Mouse (Mus musculus): ENCODE data around the gene Rab34. TPM values are rescaled to one million over a fixed set of nuclear protein-coding genes. Genes with fewer than 3 reads are reported as not detected.

Rab34 gene
- polyA plus RNA-seq, 1 experiment from 2014 or later, result 53.3 TPM

DNA sequence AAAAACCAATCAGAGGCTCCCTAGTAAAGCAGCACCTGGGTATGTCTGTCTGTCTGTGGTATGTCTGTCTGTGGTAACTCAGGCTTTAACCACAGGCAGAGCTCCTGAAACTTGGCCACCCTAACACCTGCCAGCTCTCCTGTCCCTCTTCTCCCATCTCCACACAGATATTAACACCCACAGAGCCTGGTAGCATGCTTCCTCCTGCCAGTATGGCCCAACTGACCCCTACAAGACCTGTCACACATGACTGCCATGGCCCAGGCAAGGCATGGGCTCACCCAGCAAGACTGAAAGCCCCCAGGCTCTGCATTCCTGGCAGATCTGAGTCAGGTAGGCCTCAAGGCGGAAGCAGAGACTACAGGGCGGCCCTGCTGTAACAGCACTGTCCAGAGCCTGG, 25.2 kb upstream of the Rab34 start:
- Histone ChIP-seq H3K27ac (replicated peaks; ENCODE audit: low read depth, low read length) (peak overlapping the region; percentile 97), H3K36me3 (ENCODE audit: control insufficient read depth, insufficient read depth, low read length) (peaks cover 43% of the 10 kb centered on the region), H3K4me2 (ENCODE audit: low read length) (peak overlapping the region; percentile 86), H3K4me1 (ENCODE audit: control insufficient read depth, insufficient read depth, low read length) (peaks cover 26% of the 10 kb centered on the region), H3K27me3 (ENCODE audit: control insufficient read depth, insufficient read depth, low read length) (no peaks in the 10 kb centered on the region), H3K4me3 (replicated peaks; ENCODE audit: low read depth, low read length) (peak overlapping the region; percentile 100), H3K9ac (replicated peaks; ENCODE audit: low read length) (peak overlapping the region; percentile 100), H3K9me3 (ENCODE audit: control insufficient read depth, low read length) (no peaks in the 10 kb centered on the region)
- 93% methylated on average over 2 of the region's 2 CpGs for WGBS
- ATAC-seq (ENCODE audit: low FRiP score, low TSS enrichment), result no peak
- DNase-seq, result no peak

GRCm38 (mm10) chr11:78163681-78164603, 24.3 kb upstream of the Rab34 start:
- peak overlapping the region; percentile 86 for H3K4me2 ChIP-seq (ENCODE audit: low read length)
- ATAC-seq (ENCODE audit: low FRiP score, low TSS enrichment) (peak; percentile 64), DNase-seq (peak; percentile 87)
- peak overlapping the region; percentile 100 for H3K4me3 ChIP-seq (replicated peaks; ENCODE audit: low read depth, low read length)
- no peaks in the 10 kb centered on the region for H3K27me3 ChIP-seq (ENCODE audit: control insufficient read depth, insufficient read depth, low read length)
- peak overlapping the region; percentile 97 for H3K27ac ChIP-seq (replicated peaks; ENCODE audit: low read depth, low read length)
- H3K4me1 ChIP-seq (ENCODE audit: control insufficient read depth, insufficient read depth, low read length), result peaks cover 26% of the 10 kb centered on the region
- H3K9ac ChIP-seq (replicated peaks; ENCODE audit: low read length), result peak overlapping the region; percentile 100
- H3K9me3 ChIP-seq (ENCODE audit: control insufficient read depth, low read length), result no peaks in the 10 kb centered on the region
- 0% methylated on average over 22 of the region's 22 CpGs for WGBS
- H3K36me3 ChIP-seq (ENCODE audit: control insufficient read depth, insufficient read depth, low read length), result peaks cover 34% of the 10 kb centered on the region

- Histone ChIP-seq H3K27ac (replicated peaks; ENCODE audit: low read depth, low read length) (peak overlapping the region; percentile 97), H3K4me2 (ENCODE audit: low read length) (peak overlapping the region; percentile 86), H3K27me3 (ENCODE audit: control insufficient read depth, insufficient read depth, low read length) (no peaks in the 10 kb centered on the region), H3K9me3 (ENCODE audit: control insufficient read depth, low read length) (no peaks in the 10 kb centered on the region), H3K36me3 (ENCODE audit: control insufficient read depth, insufficient read depth, low read length) (peaks cover 28% of the 10 kb centered on the region), H3K4me3 (replicated peaks; ENCODE audit: low read depth, low read length) (peak overlapping the region; percentile 100), H3K9ac (replicated peaks; ENCODE audit: low read length) (peak overlapping the region; percentile 100), H3K4me1 (ENCODE audit: control insufficient read depth, insufficient read depth, low read length) (peaks cover 26% of the 10 kb centered on the region)
- ATAC-seq (ENCODE audit: low FRiP score, low TSS enrichment) (peak; percentile 4; the same call in 1 of the 2 replicates), DNase-seq (peak; percentile 55)
- under 1% methylated on average over 14 of the region's 14 CpGs for WGBS
Measured at GRCm38 (mm10) chr11:78164604-78164923, 23.7 kb upstream of the Rab34 start.

DNA sequence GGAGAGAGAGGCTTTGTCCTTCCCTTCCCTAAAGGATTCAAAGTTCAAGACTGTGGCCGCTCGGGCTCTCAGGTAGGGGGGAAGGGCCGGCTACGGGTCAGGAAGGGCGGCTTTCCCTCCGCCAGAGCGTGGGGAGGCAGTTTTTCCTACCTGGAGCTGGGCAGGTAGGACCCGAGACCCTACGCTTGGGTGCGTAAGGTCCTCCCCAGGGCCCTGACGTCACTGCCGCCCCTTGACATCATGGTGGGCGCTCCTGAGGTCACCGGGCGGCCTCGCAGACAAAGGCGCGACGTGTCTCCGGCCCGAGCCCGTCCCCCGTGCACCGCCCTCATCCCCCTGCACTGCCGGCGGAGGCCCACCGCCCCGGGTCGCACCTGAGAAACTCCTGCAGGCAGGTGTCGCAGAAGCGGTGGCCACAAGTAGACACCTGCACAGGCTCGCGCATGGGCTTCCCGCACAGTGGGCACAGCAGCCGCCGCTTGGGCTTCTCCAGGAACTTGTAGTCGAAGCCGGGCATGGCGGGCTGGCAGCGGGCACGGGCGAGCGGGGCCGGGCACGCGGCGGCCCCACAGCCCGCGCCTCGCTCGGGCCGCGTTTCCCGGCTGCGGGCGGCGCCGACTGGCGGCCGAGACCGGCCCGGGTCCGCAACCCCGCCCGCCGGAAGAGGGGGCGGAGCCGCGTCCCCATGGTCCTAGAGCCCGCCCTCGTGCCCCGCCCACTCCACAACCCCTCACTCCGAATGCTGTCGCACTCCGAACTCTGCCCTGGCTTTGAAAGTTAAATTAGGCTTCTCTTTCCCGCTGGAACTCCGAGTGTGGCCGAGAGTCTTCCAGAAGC, 23.1 kb upstream of the Rab34 start, which contains the start of gene Traf4:
Gene Traf4, minus strand, starts transcription at position 666 of the 837 bp plus-strand sequence.
- H3K4me3 ChIP-seq (replicated peaks; ENCODE audit: low read depth, low read length), result peak within 1 kb of the TSS; percentile 100
- under 1% methylated on average over 77 of the region's 78 CpGs for WGBS
- peak within 1 kb of the TSS; percentile 100 for H3K9ac ChIP-seq (replicated peaks; ENCODE audit: low read length)
- peak within 1 kb of the TSS; percentile 86 for H3K4me2 ChIP-seq (ENCODE audit: low read length)
- ATAC-seq (ENCODE audit: low FRiP score, low TSS enrichment) (peak; percentile 85), DNase-seq (peak; percentile 96)
- no peaks in the 10 kb centered on the region for H3K9me3 ChIP-seq (ENCODE audit: control insufficient read depth, low read length)
- H3K27me3 ChIP-seq (ENCODE audit: control insufficient read depth, insufficient read depth, low read length), result no peaks in the 10 kb centered on the region
- peaks cover 26% of the 10 kb centered on the region for H3K4me1 ChIP-seq (ENCODE audit: control insufficient read depth, insufficient read depth, low read length)
- peak within 1 kb of the TSS; percentile 97 for H3K27ac ChIP-seq (replicated peaks; ENCODE audit: low read depth, low read length)
- H3K36me3 ChIP-seq (ENCODE audit: control insufficient read depth, insufficient read depth, low read length), result peaks cover 22% of the 10 kb centered on the region

DNA sequence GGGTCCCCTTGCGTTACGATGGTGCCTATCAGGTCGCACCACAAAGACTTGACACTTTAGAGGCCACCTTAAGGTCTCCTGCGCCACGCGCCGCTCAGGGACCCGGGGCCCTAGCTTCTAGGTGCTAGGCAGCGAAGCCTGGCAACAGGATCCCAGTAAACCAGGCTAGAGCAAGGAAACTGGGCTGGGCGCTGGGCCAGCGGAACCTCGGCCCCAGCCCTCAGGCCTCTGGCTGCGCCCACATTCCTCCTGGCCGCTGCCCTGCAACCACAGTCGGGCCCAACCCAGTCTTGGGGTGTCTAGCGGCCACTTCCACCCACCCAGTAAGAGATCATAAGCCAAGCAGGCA, 22.5 kb upstream of the Rab34 start:
- whole genome bisulfite sequencing, result 3% methylated on average over 16 of the region's 16 CpGs
- H3K27ac ChIP-seq (replicated peaks; ENCODE audit: low read depth, low read length), result peak overlapping the region; percentile 97
- peak overlapping the region; percentile 100; the same call in 1 of the 2 replicates for H3K9ac ChIP-seq (replicated peaks; ENCODE audit: low read length)
- no peaks in the 10 kb centered on the region for H3K27me3 ChIP-seq (ENCODE audit: control insufficient read depth, insufficient read depth, low read length)
- H3K4me3 ChIP-seq (replicated peaks; ENCODE audit: low read depth, low read length), result peak overlapping the region; percentile 100
- ATAC-seq (ENCODE audit: low FRiP score, low TSS enrichment) (0 out of 2 replicates have a peak, but pooled peaks have one; percentile 1), DNase-seq (no peak)
- H3K36me3 ChIP-seq (ENCODE audit: control insufficient read depth, insufficient read depth, low read length), result peaks cover 16% of the 10 kb centered on the region
- peaks cover 26% of the 10 kb centered on the region for H3K4me1 ChIP-seq (ENCODE audit: control insufficient read depth, insufficient read depth, low read length)
- H3K9me3 ChIP-seq (ENCODE audit: control insufficient read depth, low read length), result no peaks in the 10 kb centered on the region
- H3K4me2 ChIP-seq (ENCODE audit: low read length), result peak overlapping the region; percentile 86

- peaks cover 12% of the 10 kb centered on the region for H3K36me3 ChIP-seq (ENCODE audit: control insufficient read depth, insufficient read depth, low read length)
- 56% methylated on average over 4 of the region's 4 CpGs for WGBS
- no peak for ATAC-seq (ENCODE audit: low FRiP score, low TSS enrichment)
- no peaks in the 10 kb centered on the region for H3K9me3 ChIP-seq (ENCODE audit: control insufficient read depth, low read length)
- H3K27me3 ChIP-seq (ENCODE audit: control insufficient read depth, insufficient read depth, low read length), result no peaks in the 10 kb centered on the region
- peaks cover 26% of the 10 kb centered on the region for H3K4me1 ChIP-seq (ENCODE audit: control insufficient read depth, insufficient read depth, low read length)
- H3K4me3 ChIP-seq (replicated peaks; ENCODE audit: low read depth, low read length), result peak overlapping the region; percentile 100
- H3K9ac ChIP-seq (replicated peaks; ENCODE audit: low read length), result peak overlapping the region; percentile 100; the same call in 1 of the 2 replicates
- H3K27ac ChIP-seq (replicated peaks; ENCODE audit: low read depth, low read length), result no peak overlapping the region; the same call in 1 of the 2 replicates
- DNase-seq, result no peak
- H3K4me2 ChIP-seq (ENCODE audit: low read length), result peak overlapping the region; percentile 86
Measured at GRCm38 (mm10) chr11:78166161-78166560, 22.1 kb upstream of the Rab34 start.

DNA sequence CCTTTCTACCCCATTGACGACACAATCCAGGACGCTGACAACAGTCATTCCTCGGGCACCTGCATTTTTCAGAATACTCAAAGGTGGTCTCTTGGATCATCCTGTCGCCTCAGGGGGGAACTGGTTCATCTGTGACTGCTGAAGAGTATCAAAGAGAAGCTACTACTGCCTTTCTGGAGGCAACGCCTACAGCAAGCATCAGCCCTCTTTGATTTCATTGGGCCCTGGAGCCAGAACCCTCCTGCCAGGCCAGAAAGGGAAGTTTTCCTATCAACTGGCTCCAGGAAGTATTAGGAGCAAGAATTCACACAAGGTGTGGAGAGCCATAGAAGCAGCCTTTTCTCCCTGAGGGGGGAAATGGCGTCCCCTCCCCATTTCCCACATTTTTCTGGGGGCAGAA, 21.6 kb upstream of the Rab34 start:
- DNase-seq (no peak), ATAC-seq (ENCODE audit: low FRiP score, low TSS enrichment) (no peak)
- Histone ChIP-seq H3K4me2 (ENCODE audit: low read length) (no peak overlapping the region), H3K9me3 (ENCODE audit: control insufficient read depth, low read length) (no peaks in the 10 kb centered on the region), H3K27ac (replicated peaks; ENCODE audit: low read depth, low read length) (no peak overlapping the region), H3K27me3 (ENCODE audit: control insufficient read depth, insufficient read depth, low read length) (no peaks in the 10 kb centered on the region), H3K4me3 (replicated peaks; ENCODE audit: low read depth, low read length) (no peak overlapping the region), H3K36me3 (ENCODE audit: control insufficient read depth, insufficient read depth, low read length) (peaks cover 7% of the 10 kb centered on the region), H3K4me1 (ENCODE audit: control insufficient read depth, insufficient read depth, low read length) (peaks cover 26% of the 10 kb centered on the region), H3K9ac (replicated peaks; ENCODE audit: low read length) (no peak overlapping the region)
- 70% methylated on average over 6 of the region's 6 CpGs for WGBS

DNA sequence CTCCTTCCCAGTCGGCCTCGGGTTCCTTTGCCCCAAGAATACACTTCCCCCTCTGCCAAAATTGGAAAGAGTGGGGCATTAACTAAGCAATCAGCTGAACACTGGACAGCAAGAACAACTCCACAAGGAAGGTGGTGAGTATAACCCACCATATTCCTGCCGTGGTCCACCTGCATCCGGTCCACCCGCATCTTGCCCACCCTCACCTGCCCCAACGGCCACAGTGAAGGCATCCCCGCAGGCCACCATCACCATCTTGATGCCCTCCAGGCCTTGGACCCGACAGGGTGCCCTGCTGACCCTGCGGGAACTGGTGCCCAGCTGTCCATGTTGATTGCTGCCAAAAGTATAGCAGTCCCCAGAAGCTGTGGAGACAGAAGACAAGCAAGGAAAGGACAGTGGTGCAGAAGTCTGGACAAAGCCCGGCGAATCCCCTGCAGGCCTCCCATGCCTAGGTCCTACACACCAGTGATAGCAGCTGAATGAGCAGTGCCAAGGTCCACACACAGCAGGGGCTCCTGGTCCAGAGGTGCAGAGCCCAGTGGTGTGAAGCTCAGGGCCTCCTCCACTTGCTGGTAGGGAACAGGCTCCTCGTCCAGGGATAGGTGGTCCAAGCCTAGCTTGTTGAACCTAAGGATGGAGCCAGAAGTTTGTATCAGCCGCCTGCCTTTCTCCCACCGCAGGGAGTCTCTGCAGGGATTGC, 20.8 kb upstream of the Rab34 start:
- H3K9ac ChIP-seq (replicated peaks; ENCODE audit: low read length), result no peak overlapping the region
- H3K4me2 ChIP-seq (ENCODE audit: low read length), result no peak overlapping the region
- H3K27me3 ChIP-seq (ENCODE audit: control insufficient read depth, insufficient read depth, low read length), result no peaks in the 10 kb centered on the region
- no peak overlapping the region for H3K27ac ChIP-seq (replicated peaks; ENCODE audit: low read depth, low read length)
- WGBS, result 89% methylated on average over 14 of the region's 14 CpGs
- no peak overlapping the region for H3K4me3 ChIP-seq (replicated peaks; ENCODE audit: low read depth, low read length)
- peaks cover 20% of the 10 kb centered on the region for H3K4me1 ChIP-seq (ENCODE audit: control insufficient read depth, insufficient read depth, low read length)
- no peak for ATAC-seq (ENCODE audit: low FRiP score, low TSS enrichment)
- H3K36me3 ChIP-seq (ENCODE audit: control insufficient read depth, insufficient read depth, low read length), result no peaks in the 10 kb centered on the region
- no peak for DNase-seq
- no peaks in the 10 kb centered on the region for H3K9me3 ChIP-seq (ENCODE audit: control insufficient read depth, low read length)
